Mouse (Mus musculus) liver, adult 2 months (tissue): Measurements from ENCODE around the gene Wasf2. TPM values are rescaled to one million over a fixed set of nuclear protein-coding genes. Genes with fewer than 3 reads are reported as not detected.

ENCODE experiments used
- DNase-seq: peaks from one replicate; pipeline ENCODE4 v3.0.0-alpha.2; 2011; ENCODE audit warnings: low read depth, low spot score; ENCODE audit errors: extremely low read depth
- H3K27ac ChIP-seq: fragments of 200-500 bp; replicated peaks from 2 replicates; pipeline ENCODE4 v1.5.1; 2012; ENCODE audit warnings: low read depth, mild to moderate bottlenecking, control low read depth, inconsistent platforms, low read length; ENCODE audit not compliant: insufficient read depth
- H3K27me3 ChIP-seq: fragments of 200-500 bp; 2 replicates; pipeline ENCODE4 v1.6.1; 2012; ENCODE audit warnings: mild to moderate bottlenecking, moderate library complexity, low read length, inconsistent platforms; ENCODE audit not compliant: control insufficient read depth, insufficient read depth
- H3K36me3 ChIP-seq: fragments of 200-500 bp; 2 replicates; pipeline ENCODE4 v1.6.1; 2012; ENCODE audit warnings: low read length, inconsistent platforms; ENCODE audit not compliant: control insufficient read depth, insufficient read depth
- H3K4me1 ChIP-seq: fragments of 200-500 bp; 2 replicates; pipeline ENCODE4 v1.6.1; 2011; ENCODE audit warnings: low read length; ENCODE audit not compliant: control insufficient read depth, insufficient read depth
- H3K4me3 ChIP-seq: fragments of 200-500 bp; 2 replicates; pipeline ENCODE4 v1.5.1; 2011; ENCODE audit warnings: low read depth, mild to moderate bottlenecking, control low read depth, low read length, moderate library complexity; ENCODE audit not compliant: insufficient read depth
- H3K79me2 ChIP-seq: fragments of 200-500 bp; 2 replicates; pipeline ENCODE4 v1.6.1; 2012; ENCODE audit warnings: inconsistent platforms, mild to moderate bottlenecking, low read length, moderate library complexity; ENCODE audit not compliant: control insufficient read depth, insufficient read depth
- H3K9ac ChIP-seq: fragments of 200-500 bp; 2 replicates; pipeline ENCODE4 v1.6.1; 2012; ENCODE audit warnings: low read depth, mild to moderate bottlenecking, control low read depth, inconsistent platforms, low read length
- CTCF ChIP-seq: fragments of 200-500 bp; IDR thresholded peaks from 2 replicates; pipeline ENCODE4 v1.5.1; 2011; ENCODE audit warnings: low read depth, low read length, control low read depth
- POLR2A ChIP-seq: fragments of 200-500 bp; IDR thresholded peaks from 2 replicates; pipeline ENCODE4 v1.6.1; 2011; ENCODE audit warnings: low read length, control low read depth; ENCODE audit not compliant: insufficient read depth; ENCODE audit errors: extremely low read depth
- WGBS: fragments of 180-500 bp; shearing (Covaris S2); methylation state at CpG from one replicate; pipeline ENCODE4 v1.1.7; 2018; 5-methylcytosine and 5-hydroxymethylcytosine counted together
- polyA plus RNA-seq: library from polyadenylated mRNA; depleted of rRNA; stranded (reverse); fragments of >200 nt; gene quantifications from 2 replicates; pipeline ENCODE4 v1.2.3, GENCODE M21; 2012
- total RNA-seq: library from RNA; depleted of rRNA; stranded (reverse); fragments of >200 nt; gene quantifications from 2 replicates; pipeline ENCODE4 v1.2.3, GENCODE M21; 2014

Gene Wasf2
- total and polyA plus RNA-seq, 2 experiments = 6.0 to 17.0 TPM

- WGBS = 78% methylated on average over 6 of the region's 6 CpGs
- Histone ChIP-seq H3K27me3 (no peaks in the 10 kb centered on the region), H3K36me3 (no peaks in the 10 kb centered on the region), H3K79me2 (no peaks in the 10 kb centered on the region), H3K4me3 (no peak overlapping the region), H3K9ac (no peak overlapping the region), H3K27ac (no peak overlapping the region), H3K4me1 (0 out of 2 replicates have a peak, but pooled peaks cover 2% of the 10 kb centered on the region)
- TF ChIP-seq POLR2A (no peak), CTCF (no peak)
- no peak for DNase-seq
Measured at GRCm38 (mm10) chr4:133113351-133113882, 16.9 kb upstream of the Wasf2 start.

GRCm38 (mm10) chr4:133114762-133115161, 15.5 kb upstream of the Wasf2 start:
- H3K27ac ChIP-seq = no peak overlapping the region
- no peak overlapping the region for H3K4me3 ChIP-seq
- H3K27me3 ChIP-seq = no peaks in the 10 kb centered on the region
- 0 out of 2 replicates have a peak, but pooled peaks cover 2% of the 10 kb centered on the region for H3K4me1 ChIP-seq
- DNase-seq = no peak
- no peak overlapping the region for H3K9ac ChIP-seq
- no peaks in the 10 kb centered on the region for H3K36me3 ChIP-seq
- no peak for TF ChIP-seq POLR2A
- TF ChIP-seq CTCF = no peak
- no peaks in the 10 kb centered on the region for H3K79me2 ChIP-seq
- WGBS = 88% methylated on average over 3 of the region's 3 CpGs

DNA sequence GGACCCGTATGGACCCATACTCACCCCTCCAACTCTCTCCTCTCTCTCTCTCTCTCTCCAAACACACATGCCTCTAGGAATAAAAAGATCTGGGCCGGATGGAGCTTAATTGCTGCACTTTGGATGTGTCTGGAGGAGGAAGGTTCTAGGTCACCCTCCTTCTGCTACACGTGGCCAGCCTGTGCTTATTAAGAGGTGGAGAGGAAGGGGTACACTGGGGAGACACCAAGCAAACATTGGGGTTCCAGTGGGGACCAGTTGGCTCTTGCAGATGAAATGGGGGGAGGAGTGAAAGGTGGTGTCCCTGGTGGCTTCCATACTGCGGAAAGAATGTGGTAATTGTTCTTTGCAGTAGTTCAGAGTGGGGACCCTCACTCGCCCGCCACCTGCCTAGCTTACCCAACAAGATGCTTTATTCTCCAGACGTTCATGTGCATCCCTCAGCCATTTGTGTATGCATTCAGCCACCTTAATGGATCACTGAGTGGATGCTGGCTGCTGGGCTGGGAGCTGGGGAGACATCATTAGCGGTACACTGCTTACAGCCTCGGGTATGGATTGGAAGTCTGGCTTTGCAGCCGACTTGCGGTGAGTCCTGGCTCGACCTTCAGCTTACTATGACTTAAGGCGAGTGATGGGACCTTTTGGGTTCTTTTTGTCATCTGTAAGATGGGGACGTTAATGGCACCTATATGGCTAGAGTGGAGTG, 14.4 kb upstream of the Wasf2 start:
- WGBS = 83% methylated on average over 14 of the region's 14 CpGs
- no peaks in the 10 kb centered on the region for H3K36me3 ChIP-seq

DNA sequence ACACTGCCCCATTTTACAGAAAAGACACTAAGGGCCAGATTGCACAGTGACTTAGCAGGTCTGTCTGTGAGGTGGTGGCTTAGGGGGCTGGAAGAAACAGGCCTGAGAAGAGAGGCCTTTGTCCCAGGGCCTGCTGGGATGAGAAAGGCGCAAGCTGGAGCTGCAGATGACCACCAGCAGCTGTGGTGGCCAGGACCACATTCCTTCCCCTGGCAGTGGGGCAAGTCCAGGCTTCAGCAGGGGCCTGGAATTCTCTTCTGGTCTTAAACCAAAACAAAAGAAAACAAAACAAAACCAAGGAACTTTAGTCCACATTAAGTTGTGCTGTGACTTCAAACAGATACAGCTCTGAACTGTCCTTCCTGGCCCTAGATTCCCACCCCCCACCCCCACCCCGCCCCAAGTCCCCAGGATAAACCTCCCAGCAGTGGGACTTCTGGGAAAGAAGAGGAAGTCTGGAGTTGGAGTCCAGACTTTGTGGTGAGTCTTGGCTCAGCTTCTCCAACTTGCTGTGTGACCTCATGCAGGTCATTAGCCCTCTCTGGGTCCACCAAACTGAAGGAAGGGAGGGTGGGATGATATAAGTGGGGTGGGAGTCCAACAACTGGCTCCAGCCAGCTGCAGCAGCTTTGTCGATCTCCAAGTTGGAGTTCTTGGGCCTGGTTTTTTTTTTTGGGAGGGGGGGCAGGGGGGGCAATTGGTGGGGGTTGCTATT, 13.4 kb upstream of the Wasf2 start:
- TF ChIP-seq POLR2A = no peak
- Histone ChIP-seq H3K27me3 (no peaks in the 10 kb centered on the region), H3K36me3 (no peaks in the 10 kb centered on the region), H3K4me3 (no peak overlapping the region), H3K9ac (no peak overlapping the region), H3K4me1 (0 out of 2 replicates have a peak, but pooled peaks cover 2% of the 10 kb centered on the region), H3K27ac (peak overlapping the region; percentile 93), H3K79me2 (no peaks in the 10 kb centered on the region)
- DNase-seq = peak; percentile 43
- WGBS = 80% methylated on average over 3 of the region's 3 CpGs

More for the DNA sequence above, 14.4 kb upstream of the Wasf2 start:
- Histone ChIP-seq H3K4me3 (no peak overlapping the region), H3K79me2 (no peaks in the 10 kb centered on the region), H3K27me3 (no peaks in the 10 kb centered on the region), H3K4me1 (0 out of 2 replicates have a peak, but pooled peaks cover 2% of the 10 kb centered on the region), H3K9ac (no peak overlapping the region), H3K27ac (no peak overlapping the region)
- TF ChIP-seq POLR2A (no peak), CTCF (no peak)
- DNase-seq = no peak

DNA sequence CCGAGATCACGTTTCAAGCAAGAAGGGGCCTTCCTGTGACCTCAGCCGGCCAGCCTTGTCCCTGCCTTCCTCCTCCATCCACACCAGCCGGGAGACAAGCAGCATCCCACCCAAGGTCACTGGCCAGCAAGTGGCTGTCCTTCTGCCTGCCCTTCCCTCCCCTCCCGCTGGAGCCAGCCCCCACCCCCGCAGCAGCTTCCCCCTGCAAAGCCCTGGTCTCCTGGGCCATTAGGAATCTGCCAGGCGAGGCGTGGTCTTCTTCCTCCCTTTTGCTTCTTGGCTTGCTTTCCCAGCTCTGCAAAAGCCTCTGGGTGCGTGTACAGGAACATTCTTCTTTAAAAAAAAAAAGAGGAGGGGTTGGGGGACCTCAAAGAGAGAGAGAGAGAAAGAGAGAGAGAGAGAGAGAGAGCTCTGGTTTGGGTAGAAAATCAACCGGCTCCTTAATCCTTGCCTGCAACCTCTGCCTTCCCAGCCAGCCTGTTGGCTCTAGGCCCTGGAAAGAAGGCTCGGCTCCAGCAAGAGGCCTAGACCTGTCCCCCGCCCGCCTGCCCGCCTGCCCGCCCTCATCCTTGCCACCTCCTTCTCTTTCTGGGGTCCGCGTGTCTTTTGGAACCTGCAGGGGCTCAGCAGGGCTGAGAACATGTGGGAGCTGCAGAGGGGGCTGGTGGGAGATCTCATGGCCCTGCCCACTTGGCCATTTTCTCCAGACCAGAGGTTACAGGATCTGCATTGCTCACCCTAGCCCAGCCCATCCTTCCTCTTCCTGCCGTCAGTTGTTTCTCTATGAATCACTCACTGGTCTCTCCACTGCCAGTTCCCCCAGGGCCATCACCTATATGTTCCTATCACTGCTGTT, 12.5 kb upstream of the Wasf2 start:
- no peaks in the 10 kb centered on the region for H3K36me3 ChIP-seq

More for the DNA sequence above, 12.5 kb upstream of the Wasf2 start:
- H3K4me1 ChIP-seq = 0 out of 2 replicates have a peak, but pooled peaks cover 2% of the 10 kb centered on the region
- H3K79me2 ChIP-seq = no peaks in the 10 kb centered on the region
- peak overlapping the region; percentile 31; the same call in 1 of the 2 replicates for H3K4me3 ChIP-seq
- 62% methylated on average over 18 of the region's 18 CpGs for WGBS
- peak; percentile 45 for DNase-seq
- H3K27me3 ChIP-seq = no peaks in the 10 kb centered on the region
- TF ChIP-seq CTCF (no peak), POLR2A (no peak)
- H3K9ac ChIP-seq = peak overlapping the region; percentile 68
- H3K27ac ChIP-seq = peak overlapping the region; percentile 93
